Mouse (Mus musculus): Measurements from ENCODE around the gene Speer4c. TPM values are rescaled to one million over a fixed set of nuclear protein-coding genes. Genes with fewer than 3 reads are reported as not detected.

Speer4c gene
- polyA plus RNA-seq (2015; fragmentation: Nextera tagmentation; extraction: Ambion mirVana) = not detected in 2 replicates

GRCm38 (mm10) chr5:15714171-15714570, at the start of gene Speer4c:
Gene Speer4c (minus strand): TSS chr5:15714271.

Other genes starting within 250 kb of the Speer4c start
- not detected in 2 replicates for gene Gm21149, start 237.7 kb downstream of the Speer4c start, polyA plus RNA-seq (2015; fragmentation: Nextera tagmentation; extraction: Ambion mirVana)
- gene Gm21190, start 185.0 kb downstream of the Speer4c start, polyA plus RNA-seq (2015; fragmentation: Nextera tagmentation; extraction: Ambion mirVana) = not detected in 2 replicates
- gene Gm21083, start 136.9 kb downstream of the Speer4c start, polyA plus RNA-seq (2015; fragmentation: Nextera tagmentation; extraction: Ambion mirVana) = not detected in 2 replicates
- not detected in 2 replicates for gene Speer4d, start 95.2 kb downstream of the Speer4c start, polyA plus RNA-seq (2015; fragmentation: Nextera tagmentation; extraction: Ambion mirVana)
- gene 4930572O03Rik, start 57.2 kb downstream of the Speer4c start, polyA plus RNA-seq (2015; fragmentation: Nextera tagmentation; extraction: Ambion mirVana) = not detected in 2 replicates
- 41.0 and 44.8 TPM in 2 replicates for gene Cacna2d1, start 220.4 kb upstream of the Speer4c start, polyA plus RNA-seq (2015; fragmentation: Nextera tagmentation; extraction: Ambion mirVana)